Mouse (Mus musculus) left cerebral cortex, postnatal 25 days (tissue): ENCODE results near the gene Gm10256. TPM values are rescaled to one million over a fixed set of nuclear protein-coding genes. Genes with fewer than 3 reads are reported as not detected.
"Not testable (repeated sequence)": the region's sequence is repeated elsewhere in the genome, so short reads cannot be mapped to it uniquely, and the experiment has no call there.

Experiments used
- DNase-seq, 2 experiments: peaks; one replicate each; pipeline ENCODE4 v3.0.0; 2022; ENCODE audit warnings: low spot score in 2 of 2, mixed read lengths in 1 of 2
- intact Hi-C: fragments of 180-260 bp; cut with DNase I; formaldehyde crosslinking; loops from one replicate; pipeline ENCODE4 v1.15.1; 2025
- total RNA-seq, 2 experiments: library from RNA; stranded (reverse); gene quantifications; 2 replicates each; pipeline ENCODE4 v1.2.3; 2021

Gm10256 gene
- total RNA-seq = not detected

- intact Hi-C loops, DNase-seq: not testable (repeated sequence)
Measured at GRCm38 (mm10) chrY:2830380-2830779, at the start of gene Gm10256, which contains the start of gene Rbmy. Gene Gm10256 (plus strand): TSS chrY:2830699. Gene Rbmy (plus strand): TSS chrY:2830680.

GRCm38 (mm10) chrY:2796105-2796504 is 34.4 kb upstream of the Gm10256 start, which contains the start of gene Gm4064:
Gene Gm4064 (minus strand): TSS chrY:2796205.
- intact Hi-C loops, DNase-seq: not testable (repeated sequence)

- DNase-seq, intact Hi-C loops: not testable (repeated sequence)
Measured at GRCm38 (mm10) chrY:2900689-2901088, 70.2 kb downstream of the Gm10256 start, which contains the start of gene Gm10352. Gene Gm10352 (plus strand): TSS chrY:2900989.

Other genes with a start within 250 kb of the Gm10256 start
- not detected for gene H2al2c, start 231.6 kb upstream of the Gm10256 start, total RNA-seq
- not detected for gene Sry, start 167.0 kb upstream of the Gm10256 start, total RNA-seq
- not detected for gene H2al2b, start 110.0 kb upstream of the Gm10256 start, total RNA-seq
- gene Gm4064, start 34.5 kb upstream of the Gm10256 start, total RNA-seq = not detected
- not detected for gene Rbmy, start within 50 bp of the Gm10256 start, total RNA-seq
- gene Gm10352, start 70.3 kb downstream of the Gm10256 start, total RNA-seq = not detected
- gene Gm29289, start 101.9 kb downstream of the Gm10256 start, total RNA-seq = not detected